Mouse (Mus musculus): ENCODE results near the gene Mcoln2.
"Not testable (repeated sequence)": the region's sequence is repeated elsewhere in the genome, so short reads cannot be mapped to it uniquely, and the experiment has no call there.

Mcoln2 gene

DNA sequence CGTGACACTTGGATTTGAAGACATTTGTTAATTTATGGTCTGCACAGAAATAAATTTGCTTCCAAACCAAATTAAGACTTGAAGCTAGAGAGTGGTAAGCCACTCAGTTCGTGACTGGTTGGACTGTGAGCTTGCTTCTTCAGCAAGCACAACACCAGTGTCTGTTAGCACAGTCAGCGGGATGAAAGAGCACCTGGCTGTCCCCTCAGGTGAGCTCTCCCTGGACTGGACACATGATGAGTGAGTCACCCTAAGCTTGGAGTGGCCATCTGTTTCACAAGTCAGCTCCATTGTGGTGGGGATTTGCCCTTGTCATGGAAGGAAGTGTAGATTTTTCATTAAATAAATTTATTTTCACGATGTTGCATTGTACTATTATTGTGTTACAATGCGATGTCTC is 45.5 kb downstream of the Mcoln2 start:
- no peak for DNase-seq

DNA sequence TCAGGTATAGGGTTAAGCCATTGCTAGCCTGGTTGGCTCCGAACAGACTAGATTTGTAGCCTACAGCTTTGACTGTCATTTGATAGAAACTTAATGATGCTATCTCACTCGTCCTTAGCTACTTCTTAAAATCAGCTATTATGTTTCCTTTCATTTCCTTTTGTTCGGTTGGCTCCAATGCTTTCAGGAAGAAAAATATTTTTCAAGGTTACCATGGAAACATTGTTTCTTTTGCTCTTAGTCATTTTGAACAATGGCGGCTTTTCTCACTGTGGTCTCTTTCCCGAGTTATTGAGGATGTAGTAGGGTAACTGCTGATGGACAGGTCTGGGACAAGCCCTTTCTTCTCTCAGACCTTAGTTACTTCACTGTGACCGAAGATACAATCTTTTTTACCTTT is 46.7 kb downstream of the Mcoln2 start:
- no peak for DNase-seq

DNA sequence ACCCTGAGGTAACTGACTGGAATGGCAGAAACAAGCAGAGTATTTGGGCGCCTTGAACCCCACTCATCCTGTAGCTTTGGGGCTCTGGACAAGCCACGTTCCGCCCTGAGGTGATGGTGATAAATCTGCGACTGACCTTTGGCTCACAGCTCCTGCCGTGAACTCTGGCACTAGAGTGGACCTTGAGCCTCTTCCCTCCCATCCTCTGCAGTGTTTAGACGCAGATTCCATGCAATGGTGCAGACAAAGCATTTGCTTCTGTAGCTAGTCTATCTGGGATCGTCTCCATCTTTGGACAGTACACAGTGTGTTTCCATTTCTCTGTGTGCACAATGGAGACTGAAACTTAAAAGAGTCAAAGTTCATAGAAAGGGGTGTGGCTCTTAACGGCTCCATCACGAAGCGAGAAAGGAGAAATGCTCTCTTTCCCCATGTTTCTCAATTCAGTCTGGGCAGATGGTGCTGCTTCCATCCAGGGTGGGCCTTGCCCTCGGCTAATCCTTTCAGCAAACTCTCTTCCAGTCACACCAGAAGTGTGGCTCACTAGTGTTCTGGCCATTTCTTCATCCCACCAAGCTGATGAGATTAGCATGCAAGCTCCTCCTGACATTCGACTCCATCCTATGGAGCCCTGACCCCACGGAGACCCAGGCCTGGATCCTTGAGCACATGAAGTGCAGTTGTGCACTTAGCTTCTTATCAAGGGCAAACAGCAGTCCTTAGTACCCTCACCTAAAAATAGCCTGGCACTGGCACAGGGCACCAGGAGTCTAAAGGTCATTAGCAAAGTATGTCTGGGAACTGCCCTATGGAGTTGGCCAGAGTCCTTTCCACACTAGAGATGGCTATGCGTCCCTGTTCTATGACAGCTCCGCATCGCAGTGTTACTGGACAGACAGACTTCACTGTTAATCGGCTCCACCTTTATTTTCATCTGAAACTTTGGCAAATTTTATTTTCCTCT is 47.4 kb downstream of the Mcoln2 start:
- DNase-seq: peak; percentile 49

DNA sequence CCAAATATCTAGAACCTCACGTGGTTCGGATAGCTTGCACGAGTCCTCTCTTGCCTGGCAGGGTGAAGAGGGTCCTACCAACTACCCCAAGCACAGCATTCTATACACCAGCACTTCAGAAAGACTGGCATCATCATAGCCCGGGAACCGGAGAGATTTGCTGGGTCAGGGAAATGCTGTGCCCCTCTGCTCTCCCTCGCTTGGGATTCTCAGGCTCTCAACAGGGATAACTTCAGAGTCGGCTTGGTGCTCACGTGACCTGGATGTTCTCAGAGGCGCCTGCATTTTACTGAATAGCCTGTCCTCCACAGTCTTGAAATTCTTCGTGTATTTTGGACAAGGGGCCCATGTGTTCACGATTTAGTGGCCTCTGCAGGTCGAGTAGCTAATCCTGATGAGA is 48.2 kb downstream of the Mcoln2 start:
- no peak for DNase-seq

DNA sequence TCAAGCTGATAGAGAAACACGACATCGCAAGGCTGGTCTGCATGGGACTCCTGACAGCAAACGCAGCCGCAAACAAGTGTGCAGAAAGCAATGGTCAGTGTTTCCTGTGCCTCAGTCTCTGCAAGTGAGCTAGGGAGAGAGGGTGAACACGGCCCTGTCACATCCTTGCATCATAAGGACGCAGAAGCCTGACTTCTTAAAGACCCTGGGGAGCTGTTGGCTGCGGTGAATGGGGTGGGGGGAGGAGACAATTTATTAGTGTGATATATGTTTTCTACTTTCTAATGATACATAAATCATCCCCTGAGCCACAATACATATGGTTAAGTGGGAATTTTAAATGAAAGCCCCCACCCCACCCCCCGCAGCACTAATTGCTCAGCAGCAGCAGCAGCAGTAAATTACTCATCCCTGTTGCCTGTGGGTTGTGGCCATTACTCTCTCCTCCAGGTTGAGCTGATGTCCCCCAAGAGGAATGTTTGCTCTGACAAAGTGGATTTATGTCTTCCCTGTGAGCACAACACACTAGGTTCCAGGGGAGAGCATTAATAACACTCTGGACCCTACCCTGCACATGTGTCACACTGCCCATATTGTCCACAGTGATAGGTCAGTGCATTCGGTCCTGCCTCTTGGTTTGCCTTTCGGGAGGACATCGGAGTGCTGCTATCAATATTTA is 49.3 kb downstream of the Mcoln2 start:
- DNase-seq: no peak

DNA sequence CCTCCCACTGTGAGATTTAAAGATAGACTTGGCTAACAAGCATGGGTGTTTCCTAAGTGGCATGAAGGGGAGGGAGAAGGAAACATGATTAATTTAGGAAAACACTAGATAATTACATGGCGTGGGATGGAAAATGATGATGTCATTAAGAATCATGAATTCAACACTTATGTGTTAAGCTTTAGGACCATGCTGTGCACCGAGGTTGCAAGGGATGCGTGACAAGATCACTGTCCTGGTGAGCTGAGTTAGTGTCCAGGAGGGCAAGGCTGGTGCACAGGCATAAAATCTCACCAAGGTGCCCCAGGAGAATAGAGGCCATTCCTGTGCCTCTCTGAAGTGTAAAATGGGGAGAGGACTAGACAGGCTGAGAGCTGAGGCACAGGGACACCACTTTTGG is 49.9 kb downstream of the Mcoln2 start:
- no peak for DNase-seq

DNA sequence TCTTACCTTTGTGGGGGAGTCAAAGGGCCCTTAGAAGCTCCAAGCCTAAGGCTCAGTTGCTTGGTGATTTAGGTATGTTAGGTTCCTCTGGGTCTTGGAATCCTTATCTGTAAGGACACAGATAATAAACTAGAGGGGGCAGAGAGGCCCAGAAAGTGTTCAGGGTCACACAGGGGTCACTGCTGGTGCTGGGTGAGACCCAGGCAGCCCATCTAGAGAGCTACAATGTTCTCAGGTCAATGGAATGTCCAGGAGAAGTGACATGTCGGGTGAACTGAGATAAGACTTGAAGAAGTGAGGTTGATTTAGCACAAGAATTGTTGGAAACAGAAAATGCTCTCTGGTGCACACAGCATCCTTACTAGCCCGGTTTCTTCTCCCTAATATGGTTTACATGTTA is 54.7 kb downstream of the Mcoln2 start:
- DNase-seq: no peak

DNA sequence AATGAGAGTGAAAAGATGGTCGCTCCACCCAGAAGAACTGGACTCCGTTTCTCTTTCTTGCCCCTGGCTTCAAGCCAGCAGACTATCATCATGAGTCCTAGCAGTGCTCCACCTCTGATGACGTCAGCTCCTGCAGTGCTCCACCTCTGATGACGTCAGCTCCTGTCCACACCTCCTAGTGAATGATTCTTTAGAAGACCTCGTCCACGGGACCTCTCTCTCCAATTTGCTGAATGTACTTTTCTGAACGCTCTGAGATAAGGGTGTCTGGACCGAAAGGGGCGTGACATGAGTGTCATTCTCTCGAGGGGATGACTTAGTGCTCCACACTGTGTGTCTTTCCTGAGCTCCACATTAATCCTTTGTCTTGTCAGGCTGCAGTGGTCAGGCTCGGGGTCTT is 55.7 kb downstream of the Mcoln2 start:
- DNase-seq: no peak

DNA sequence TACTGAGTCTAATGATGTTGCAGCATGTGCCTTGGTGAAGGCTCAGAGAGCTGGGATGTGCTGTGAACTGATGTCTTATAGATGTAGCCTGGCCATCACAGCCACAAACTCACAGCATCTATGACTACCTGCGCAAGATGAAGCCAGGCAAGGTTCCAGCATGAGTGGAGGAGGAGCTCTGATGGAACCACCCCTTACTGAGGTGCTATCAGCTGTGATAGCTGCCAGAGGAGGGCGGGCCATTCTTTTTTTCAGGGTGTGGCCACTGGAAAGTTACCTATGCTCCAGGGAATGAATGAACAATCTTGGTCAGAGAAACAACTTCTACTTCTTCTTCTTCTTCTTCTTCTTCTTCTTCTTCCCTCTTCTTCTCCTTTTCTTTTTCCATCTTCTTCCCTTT is 57.0 kb downstream of the Mcoln2 start:
- no peak for DNase-seq

DNA sequence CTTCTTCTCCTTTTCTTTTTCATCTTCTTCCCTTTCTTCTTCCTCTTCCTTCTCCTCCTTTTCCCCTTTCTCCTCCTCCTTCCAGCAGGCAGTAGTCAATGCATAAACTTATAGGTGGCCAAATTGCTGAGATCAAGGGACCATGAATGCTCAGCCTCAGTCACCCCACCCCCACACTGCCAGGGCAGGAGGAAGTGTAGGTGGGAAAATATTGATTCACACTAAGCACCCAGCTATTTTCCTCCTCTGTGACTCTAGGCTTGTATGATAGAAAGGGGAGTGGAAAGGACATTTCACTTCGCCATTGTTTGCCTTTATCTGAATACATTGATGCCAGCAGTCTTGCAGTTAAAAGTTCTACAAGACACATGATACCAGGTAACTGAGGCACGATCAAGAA is 57.8 kb downstream of the Mcoln2 start:
- no peak for DNase-seq

DNA sequence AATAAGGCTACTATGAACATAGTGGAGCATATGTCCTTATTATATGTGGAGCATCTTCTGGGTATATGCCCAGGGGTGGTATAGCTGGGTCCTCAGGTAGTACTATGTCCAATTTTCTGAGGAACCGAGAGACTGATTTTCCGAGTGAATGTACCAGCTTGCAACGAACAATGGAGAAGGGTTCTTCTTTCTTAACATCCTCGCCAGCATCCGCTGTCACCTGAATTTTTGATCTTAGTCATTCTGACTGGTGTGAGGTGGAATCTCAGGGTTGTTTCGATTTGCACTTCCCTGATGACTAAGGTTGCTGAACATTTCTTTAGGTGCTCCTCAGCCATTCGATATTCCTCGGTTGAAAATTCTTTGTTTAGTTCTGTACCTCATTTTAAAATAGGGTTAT is 60.1 kb downstream of the Mcoln2 start:
- not testable (repeated sequence) for DNase-seq

DNA sequence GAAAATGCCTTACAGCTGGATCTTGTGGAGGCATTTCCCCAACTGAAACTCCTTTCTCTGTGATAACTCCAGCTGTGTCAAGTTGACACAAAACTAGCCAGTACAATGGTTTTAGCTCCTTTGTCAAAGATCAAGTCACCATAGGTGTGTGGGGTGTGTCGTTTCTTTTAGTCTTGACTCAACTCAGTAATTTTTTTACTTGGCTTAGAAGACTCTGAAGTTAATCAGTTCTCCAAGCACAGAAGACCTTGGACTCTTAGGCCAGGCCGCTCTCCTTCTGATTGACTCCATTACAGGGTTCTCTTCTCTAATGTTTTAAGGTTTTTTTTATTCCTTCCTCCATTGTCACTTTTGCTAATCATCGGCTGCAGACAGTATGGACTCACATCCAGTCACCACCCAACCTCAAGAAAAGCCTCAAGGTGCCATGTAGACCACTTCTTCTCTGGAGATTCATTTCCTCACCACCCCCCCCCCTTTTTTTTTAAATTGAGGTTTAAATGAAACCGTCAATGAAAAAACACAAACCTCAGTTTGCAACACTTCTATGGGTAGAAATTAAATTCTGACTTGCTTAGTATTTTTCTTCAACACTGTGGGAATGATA is 61.6 kb downstream of the Mcoln2 start:
- DNase-seq: no peak

DNA sequence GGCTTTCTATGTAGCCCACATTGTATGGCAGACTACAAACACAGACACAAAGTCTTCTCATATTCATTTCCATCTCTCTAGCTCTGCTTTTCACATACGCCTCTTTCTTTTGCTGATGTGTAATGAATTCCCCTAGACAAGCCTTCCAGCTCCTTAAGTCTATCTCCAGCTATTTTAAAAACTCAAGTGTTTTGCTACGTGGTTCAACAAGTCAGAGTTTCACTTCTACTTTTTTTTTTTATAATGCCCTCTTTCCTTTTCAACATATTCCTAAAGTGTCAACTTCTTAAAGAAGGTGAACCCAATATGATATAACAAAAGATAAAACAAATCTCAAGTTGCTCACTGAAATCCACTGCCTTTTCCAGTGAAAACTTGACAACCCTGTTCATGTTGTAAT is 62.3 kb downstream of the Mcoln2 start:
- no peak for DNase-seq

DNA sequence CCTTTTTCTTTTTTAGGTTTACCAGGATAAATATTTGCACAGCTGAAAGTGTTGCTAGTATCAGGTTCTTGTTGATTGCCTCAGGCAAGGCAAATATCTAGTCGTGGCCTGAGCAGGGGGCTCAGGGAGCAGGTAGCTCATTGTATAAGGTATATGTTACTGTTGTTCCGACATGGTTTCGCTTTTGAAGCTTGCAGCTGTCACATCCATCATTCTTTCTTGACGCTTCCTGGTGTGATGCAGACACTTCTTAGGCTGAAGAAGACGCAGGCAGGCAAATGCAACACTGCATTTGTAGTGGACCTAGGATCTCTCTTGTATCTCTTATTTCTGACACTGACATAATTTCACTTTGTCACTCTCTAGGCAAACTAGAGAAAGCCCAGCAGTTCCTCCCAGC is 63.7 kb downstream of the Mcoln2 start:
- DNase-seq: no peak

DNA sequence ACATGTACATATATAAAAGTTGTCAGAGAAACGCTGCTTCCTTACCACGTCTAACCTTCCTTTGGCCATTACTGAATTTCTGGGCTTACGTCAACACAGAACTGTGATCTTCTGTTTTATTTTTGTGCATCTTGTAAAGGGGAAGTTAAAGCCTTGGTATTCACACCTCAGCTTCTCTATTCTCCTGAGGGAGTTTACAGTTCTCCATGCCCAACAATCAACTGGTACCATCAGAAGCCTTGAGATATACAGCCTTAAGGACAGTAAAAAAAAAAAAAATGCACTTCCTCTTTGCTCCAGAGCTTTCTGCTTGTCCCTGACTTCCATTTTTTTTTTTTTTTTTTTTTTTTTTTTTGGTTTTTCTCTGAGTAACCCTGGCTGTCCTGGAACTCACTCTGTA is 66.9 kb downstream of the Mcoln2 start:
- DNase-seq: no peak

DNA sequence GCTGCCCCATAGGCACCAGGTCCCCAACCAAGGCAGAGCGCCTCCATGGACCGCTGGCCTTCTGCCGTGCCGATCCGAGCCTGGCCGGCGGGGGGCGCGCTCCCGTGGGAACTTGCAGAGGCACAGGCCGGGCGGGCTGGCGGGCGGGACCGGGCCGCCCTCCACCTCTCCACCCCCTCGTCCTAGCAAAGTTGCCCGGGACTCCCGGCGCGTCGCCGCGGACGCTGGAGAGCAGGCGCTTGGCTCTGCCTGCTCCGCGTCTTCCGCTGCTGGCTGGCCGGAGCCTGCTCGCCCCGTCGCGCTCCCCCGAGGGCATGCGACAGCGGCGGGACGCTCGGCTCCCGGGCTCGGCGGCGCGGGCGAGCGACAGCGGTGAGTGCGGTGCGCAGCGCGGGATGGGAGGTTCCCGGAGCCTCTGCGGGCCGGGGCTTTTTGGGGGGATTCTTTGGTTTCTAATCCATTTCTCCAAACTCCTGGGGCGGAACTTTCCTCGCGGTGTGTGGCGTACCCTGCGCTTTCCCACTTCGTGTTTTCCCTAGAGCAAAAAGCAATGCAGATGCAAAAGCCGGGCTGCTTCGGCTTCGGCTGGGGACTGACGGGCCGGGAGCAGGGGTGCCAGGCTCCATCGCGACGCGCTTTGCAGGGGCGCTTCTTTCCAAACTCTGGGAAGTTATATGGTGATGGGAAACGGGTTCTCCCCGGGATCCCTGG is 71.3 kb downstream of the Mcoln2 start, which contains the start of gene Lpar3:
Gene Lpar3, plus strand, starts transcription at position 188 of the 711 bp plus-strand sequence.
- DNase-seq: peak; percentile 85

DNA sequence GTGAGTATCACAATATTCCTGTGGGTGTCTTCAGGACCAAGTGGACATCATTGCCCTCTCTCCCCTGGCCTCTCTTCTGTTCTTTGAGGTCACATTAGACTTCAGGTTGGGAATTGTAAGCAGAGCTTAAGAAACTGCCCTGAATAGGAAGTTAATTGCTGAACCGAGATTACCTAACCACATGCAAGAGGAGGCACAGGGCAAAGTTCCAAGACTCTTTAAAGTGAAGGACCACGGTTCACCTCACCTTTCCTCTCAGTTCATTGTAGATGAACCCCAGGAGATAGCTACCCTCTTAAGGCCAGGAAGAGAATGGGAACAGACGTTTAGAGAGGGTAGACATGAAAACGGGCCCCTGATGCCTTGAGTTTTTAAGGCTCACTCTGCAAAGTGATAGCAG is 74.6 kb downstream of the Mcoln2 start:
- peak; percentile 54 for DNase-seq

DNA sequence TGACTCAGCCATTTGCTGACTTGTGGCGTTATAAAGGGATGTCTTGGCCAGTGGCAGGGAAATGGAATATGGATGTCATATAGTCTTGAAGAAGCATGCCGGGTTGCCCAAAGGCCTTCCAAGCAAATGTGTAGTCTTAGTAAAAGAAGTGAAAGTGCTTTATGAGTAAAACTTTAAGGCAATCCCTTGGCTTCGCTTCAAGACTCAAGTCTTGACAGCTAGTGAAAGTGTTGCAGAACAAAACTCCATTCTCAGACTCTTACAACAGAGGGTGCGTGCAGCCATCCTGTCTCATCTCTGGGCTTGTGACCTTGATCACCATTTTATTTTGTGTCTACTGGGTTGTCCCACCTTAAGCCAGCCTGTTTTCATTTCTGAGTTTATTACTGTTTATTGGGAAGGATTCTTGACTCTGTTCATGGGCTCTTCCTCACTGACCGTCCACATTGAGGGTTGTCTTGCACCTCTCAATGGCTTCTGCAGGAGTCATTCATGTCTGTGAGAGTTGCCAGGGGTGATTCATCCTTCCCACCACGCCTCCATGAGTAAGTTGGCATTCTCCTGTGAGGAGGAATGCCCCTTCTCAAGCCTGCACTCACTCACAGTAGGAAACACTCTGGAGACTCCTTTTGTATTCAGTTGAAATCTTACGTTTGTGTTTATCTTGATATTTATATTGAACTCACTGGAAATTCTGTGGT is 75.6 kb downstream of the Mcoln2 start:
- no peak for DNase-seq

DNA sequence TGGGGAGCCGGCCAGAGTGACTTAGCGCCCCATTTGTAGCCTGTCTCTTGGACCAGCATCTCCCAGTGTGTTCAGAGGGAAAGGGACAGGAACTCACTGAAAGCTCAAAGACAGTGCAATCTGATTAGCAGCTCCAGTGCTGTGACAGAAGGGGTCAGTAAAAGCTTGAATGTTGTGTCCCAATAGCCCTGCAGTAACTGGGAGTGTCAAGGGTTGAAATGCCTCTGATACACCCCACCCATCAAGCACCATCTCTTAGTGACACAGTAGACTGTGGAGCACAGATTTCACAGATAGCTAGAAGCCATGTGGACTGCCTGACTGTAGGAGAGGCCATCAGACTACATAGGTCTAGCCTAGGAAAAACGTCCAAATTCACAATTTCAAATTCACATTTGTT is 77.8 kb downstream of the Mcoln2 start:
- DNase-seq: no peak

DNA sequence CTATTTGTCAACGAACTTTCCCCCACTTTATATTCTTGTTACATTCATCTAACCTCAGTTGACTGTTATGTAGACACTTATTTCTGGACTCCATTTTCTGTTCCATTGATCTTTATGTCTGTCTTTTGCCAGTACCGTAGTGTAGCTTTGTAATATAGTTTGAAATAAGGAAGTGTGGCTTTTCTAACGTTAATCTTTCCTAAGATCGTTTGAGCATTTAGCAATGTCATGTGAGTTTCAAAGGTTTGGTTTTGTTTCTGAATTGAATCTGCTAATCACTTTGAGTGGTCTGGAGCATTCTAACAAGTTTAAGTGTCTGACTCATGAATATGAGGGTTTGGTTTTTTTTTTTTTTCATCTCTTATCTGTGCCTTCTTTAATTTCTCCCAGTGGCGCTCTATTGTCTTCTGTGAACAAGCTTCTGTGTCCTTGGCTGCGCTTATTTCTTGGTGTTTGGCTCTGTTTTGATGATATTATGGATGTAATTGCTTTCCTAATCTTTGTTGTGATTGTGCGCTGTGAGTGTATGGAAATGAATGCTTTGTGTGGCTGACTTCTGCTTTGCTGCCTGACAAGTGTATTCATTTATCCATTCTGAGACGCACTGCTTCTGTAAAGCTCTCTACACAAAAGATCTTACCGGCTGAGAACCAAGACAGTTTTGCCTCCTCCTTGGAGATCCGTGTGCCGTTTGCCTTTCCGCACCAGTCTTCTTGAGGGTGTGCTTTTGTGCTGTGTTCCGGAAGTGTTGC is 79.1 kb downstream of the Mcoln2 start:
- DNase-seq: no peak

DNA sequence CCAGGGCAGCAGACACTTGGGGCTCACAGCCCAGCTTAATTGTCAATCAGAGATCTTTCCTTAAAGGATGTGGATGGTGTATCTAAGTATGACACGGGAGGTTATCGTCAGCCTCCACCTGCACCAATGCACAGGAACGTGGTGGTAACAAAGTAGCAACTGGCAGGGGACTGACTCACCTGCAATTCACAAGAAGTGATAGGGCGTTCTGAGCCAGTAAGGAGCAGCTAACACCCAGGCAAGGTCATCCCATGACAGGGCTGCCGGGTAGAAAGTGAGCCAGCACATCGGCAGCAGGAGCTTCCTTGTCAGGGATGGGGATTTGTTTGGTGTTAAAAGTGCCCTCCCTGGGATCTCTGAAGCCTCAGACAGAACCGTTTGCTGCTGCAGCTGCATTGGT is 83.1 kb downstream of the Mcoln2 start:
- no peak for DNase-seq

DNA sequence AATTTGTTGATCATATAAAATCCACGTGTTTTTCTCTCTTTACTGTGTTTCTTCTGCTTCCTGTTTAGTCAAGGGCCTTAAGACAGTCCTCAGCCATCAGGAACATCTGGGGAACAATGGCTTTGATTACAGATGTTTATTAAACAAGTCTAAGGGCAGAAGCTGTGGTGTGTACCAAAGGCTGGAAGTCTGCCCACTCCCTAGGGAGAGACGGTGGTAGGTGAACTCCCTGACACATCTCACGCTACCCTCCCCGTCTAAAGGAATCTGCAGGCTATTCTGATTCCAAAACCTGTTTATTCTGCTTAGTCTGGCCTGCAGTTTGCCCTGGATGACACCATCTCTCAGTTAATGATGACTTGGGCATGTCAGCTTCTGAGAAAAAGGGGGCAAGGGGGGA is 84.1 kb downstream of the Mcoln2 start:
- DNase-seq: no peak

All from kidney, adult 18-20 months (tissue).